Mouse (Mus musculus) A20 (cell line): ENCODE data around the gene Ugt2b5.
"Not testable (repeated sequence)": the region's sequence is repeated elsewhere in the genome, so short reads cannot be mapped to it uniquely, and the experiment has no call there.

ENCODE experiments used
- DNase-seq: peaks from one replicate; pipeline ENCODE4 v3.0.0-alpha.2; 2011; ENCODE audit warnings: low read depth, low spot score

Ugt2b5 gene

GRCm38 (mm10) chr5:87140196-87140595 lies at the start of gene Ugt2b5:
Ugt2b5 (minus strand) TSS chr5:87140318.
- DNase-seq, result not testable (repeated sequence)

GRCm38 (mm10) chr5:87175780-87176179 lies 35.7 kb upstream of the Ugt2b5 start:
- not testable (repeated sequence) for DNase-seq

GRCm38 (mm10) chr5:87174671-87175070 lies 34.6 kb upstream of the Ugt2b5 start:
- DNase-seq, result no peak

GRCm38 (mm10) chr5:87147741-87148454 lies 7.8 kb upstream of the Ugt2b5 start:
- no peak for DNase-seq

GRCm38 (mm10) chr5:87142865-87143456 lies 2.8 kb upstream of the Ugt2b5 start:
- peak; percentile 56 for DNase-seq

- DNase-seq, result not testable (repeated sequence)
Measured at GRCm38 (mm10) chr5:87103697-87104096, 36.4 kb downstream of the Ugt2b5 start.

- no peak for DNase-seq
Measured at GRCm38 (mm10) chr5:87092346-87093027, 47.6 kb downstream of the Ugt2b5 start, which contains the start of gene Ugt2b36. Ugt2b36 (minus strand) TSS chr5:87092555.

- no peak for DNase-seq
Measured at GRCm38 (mm10) chr5:87091111-87091510, 49.0 kb downstream of the Ugt2b5 start.

- no peak for DNase-seq
Measured at GRCm38 (mm10) chr5:87089264-87089663, 50.9 kb downstream of the Ugt2b5 start.

- no peak for DNase-seq
Measured at GRCm38 (mm10) chr5:87086269-87086668, 53.8 kb downstream of the Ugt2b5 start.
